Mouse (Mus musculus): ENCODE measurements at regions not wholly inside any gene's neighbourhood (a gene's known extent, or its start where the extent isn't known, plus 50 kb on each side); places are given as distances from the start of the nearest gene placed in this dataset.

- TF ChIP-seq CTCF (IDR thresholded peaks at IDR 0.05; ENCODE audit: extremely low read depth, insufficient read length, insufficient replicate concordance, low read depth, low read length) (no peak), POLR2A (IDR thresholded peaks at IDR 0.05; ENCODE audit: low read depth, low read length) (no peak)
Measured at GRCm38 (mm10) chr16:51675101-51675500, 355.9 kb upstream of the Cblb start.
